Mouse (Mus musculus) intestine, embryonic 14.5 days (tissue): ENCODE results near the gene Iscu. TPM values are rescaled to one million over a fixed set of nuclear protein-coding genes. Genes with fewer than 3 reads are reported as not detected.

Experiments
- ATAC-seq: fragments of 200-750 bp; cut with Nextera tagmentation; replicated peaks from 2 replicates; pipeline ENCODE4 v1.8.0; 2017; ENCODE audit warnings: low read depth, moderate number of reproducible peaks, moderate TSS enrichment, moderate library complexity; ENCODE audit not compliant: low FRiP score, low TSS enrichment
- DNase-seq: peaks from one replicate; pipeline ENCODE4 v3.0.0-alpha.2; 2018; ENCODE audit warnings: low spot score
- H3K27ac ChIP-seq: fragments of 300-500 bp; sonication (generic); 2 replicates; pipeline ENCODE4 v1.5.1; 2014; ENCODE audit warnings: low read depth, mild to moderate bottlenecking, control low read depth
- H3K27me3 ChIP-seq: fragments of 300-500 bp; sonication (generic); replicated peaks from 2 replicates; pipeline ENCODE4 v1.6.1; 2014; ENCODE audit warnings: low read length, control low read depth; ENCODE audit not compliant: control insufficient read depth, insufficient read depth
- H3K36me3 ChIP-seq: fragments of 300-500 bp; sonication (generic); 2 replicates; pipeline ENCODE4 v1.6.1; 2014; ENCODE audit warnings: low read length, control low read depth; ENCODE audit not compliant: control insufficient read depth, insufficient read depth
- H3K4me1 ChIP-seq: fragments of 300-500 bp; sonication (generic); replicated peaks from 2 replicates; pipeline ENCODE4 v1.6.1; 2014; ENCODE audit warnings: low read length, control low read depth, mixed read lengths; ENCODE audit not compliant: control insufficient read depth, insufficient read depth
- H3K4me2 ChIP-seq: fragments of 300-500 bp; sonication (generic); 2 replicates; pipeline ENCODE4 v1.6.1; 2014; ENCODE audit warnings: low read length
- H3K4me3 ChIP-seq: fragments of 300-500 bp; sonication (generic); 2 replicates; pipeline ENCODE4 v1.5.1; 2014; ENCODE audit warnings: low read depth, low read length, control low read depth, mixed read lengths
- H3K9ac ChIP-seq: fragments of 300-500 bp; sonication (generic); 2 replicates; pipeline ENCODE4 v1.6.1; 2014; ENCODE audit warnings: mild to moderate bottlenecking, low read length
- H3K9me3 ChIP-seq: fragments of 300-500 bp; sonication (generic); 2 replicates; pipeline ENCODE4 v1.6.1; 2016; ENCODE audit warnings: low read length, control low read depth; ENCODE audit not compliant: control insufficient read depth
- WGBS: fragments of 180-500 bp; shearing (Covaris S2); extraction: QIAGEN DNeasy Blood & Tissue Kit; methylation state at CpG from one replicate; pipeline ENCODE4 v1.1.7; 2014; 5-methylcytosine and 5-hydroxymethylcytosine counted together
- polyA plus RNA-seq: library from polyadenylated mRNA; unstranded; fragments of >200 nt; fragmentation: Nextera tagmentation; extraction: Ambion mirVana; gene quantifications from 2 replicates; pipeline ENCODE4 v1.2.1, GENCODE M21; 2014

The Iscu gene
- 108 and 110 TPM in 2 replicates for polyA plus RNA-seq

DNA sequence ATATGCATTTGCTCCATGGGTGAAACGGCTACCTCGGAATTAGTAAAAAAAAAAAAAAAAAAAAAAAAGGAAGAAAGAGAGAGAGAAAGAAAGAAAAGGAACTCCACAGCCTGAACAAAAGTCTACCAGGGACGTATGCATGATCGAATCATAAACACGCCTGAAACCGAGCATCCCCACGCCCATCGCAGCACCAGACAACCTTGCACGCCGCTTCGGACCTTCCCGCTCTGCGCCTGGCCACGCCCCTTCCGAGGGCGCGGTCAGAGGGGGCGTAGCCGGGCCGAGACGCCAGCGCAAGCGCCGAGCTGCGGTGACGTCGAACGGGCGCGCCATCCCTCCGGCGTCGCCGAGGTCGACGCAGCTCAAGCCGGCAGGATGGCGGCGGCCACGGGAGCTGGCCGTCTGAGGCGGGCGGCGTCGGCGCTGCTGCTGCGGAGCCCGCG is at the start of gene Iscu, which contains the start of gene Sart3:
Iscu (plus strand) TSS at position 299 of the 446 bp plus-strand sequence.
Sart3 (minus strand) TSS at position 61 of the 446 bp plus-strand sequence.
- H3K4me3 ChIP-seq: peak within 1 kb of the TSS; percentile 100
- peak; percentile 94 for DNase-seq
- peaks cover 49% of the 10 kb centered on the region for H3K36me3 ChIP-seq
- peaks cover 14% of the 10 kb centered on the region for H3K4me1 ChIP-seq
- peak; percentile 83 for ATAC-seq
- no peaks in the 10 kb centered on the region for H3K27me3 ChIP-seq
- WGBS: under 1% methylated on average over 46 of the region's 49 CpGs
- H3K9me3 ChIP-seq: no peaks in the 10 kb centered on the region
- H3K27ac ChIP-seq: peak within 1 kb of the TSS; percentile 100
- H3K4me2 ChIP-seq: peak within 1 kb of the TSS; percentile 91
- H3K9ac ChIP-seq: peak within 1 kb of the TSS; percentile 88

DNA sequence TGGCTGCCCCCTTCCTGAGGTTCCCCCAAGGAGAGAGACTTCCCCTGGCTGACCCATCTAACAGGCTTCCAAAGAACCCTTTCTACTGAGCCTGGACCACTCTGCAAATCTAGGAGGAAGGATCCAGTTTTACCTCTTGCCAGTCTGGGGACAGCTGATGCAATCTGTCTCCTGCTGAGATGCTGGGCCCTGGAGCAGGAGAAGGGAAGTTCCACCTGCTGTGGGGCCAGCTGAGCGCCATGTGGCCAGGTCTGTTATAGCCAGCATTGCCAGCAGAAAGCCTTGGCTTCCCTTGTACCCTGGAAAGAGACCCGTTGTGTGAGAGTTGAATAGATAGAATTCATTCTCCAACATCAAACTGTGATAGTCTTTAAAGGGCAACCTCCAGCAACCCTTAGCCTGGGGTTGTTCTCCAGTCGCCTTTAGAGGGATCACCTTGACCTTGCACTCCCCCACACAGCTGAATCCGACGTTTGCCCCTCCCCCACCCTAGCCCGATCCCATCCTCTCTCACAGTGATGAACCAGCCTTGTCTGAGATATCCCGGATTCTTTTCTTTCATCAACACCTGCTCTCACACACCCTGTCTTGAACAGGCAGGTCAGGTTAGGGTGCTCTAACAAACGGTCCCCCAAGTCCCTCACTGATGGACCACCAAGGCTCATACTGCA is 48.8 kb upstream of the Iscu start:
- H3K4me2 ChIP-seq: no peak overlapping the region
- no peak overlapping the region for H3K27ac ChIP-seq
- H3K9me3 ChIP-seq: no peaks in the 10 kb centered on the region
- H3K9ac ChIP-seq: no peak overlapping the region
- H3K4me1 ChIP-seq: no peaks in the 10 kb centered on the region
- ATAC-seq (no peak), DNase-seq (no peak)
- 37% methylated on average over 8 of the region's 8 CpGs for WGBS
- no peak overlapping the region for H3K4me3 ChIP-seq
- 0 out of 2 replicates have a peak, but pooled peaks cover 5% of the 10 kb centered on the region for H3K27me3 ChIP-seq
- H3K36me3 ChIP-seq: no peaks in the 10 kb centered on the region

DNA sequence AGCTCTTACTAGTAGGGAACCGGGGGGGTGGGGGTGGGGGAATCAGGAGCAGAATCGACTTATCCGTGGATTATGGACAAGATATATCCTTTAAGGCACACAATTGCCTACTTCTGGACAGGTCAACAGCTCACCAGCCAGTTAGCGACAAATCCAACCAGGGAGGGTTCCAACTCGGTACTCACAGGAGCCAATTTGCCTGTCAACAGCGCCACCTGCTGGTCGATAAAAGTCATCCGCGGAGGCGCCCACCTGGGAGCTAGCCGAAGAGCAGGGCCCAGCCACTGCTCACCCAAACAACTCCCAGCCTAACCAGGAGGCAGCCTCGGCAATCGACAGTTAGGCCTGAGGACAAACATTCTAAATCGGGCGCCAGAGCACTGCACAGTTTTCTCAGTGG is 48.1 kb upstream of the Iscu start, which contains the start of gene 1700069L16Rik:
1700069L16Rik (minus strand) TSS at position 327 of the 400 bp plus-strand sequence.
- Histone ChIP-seq H3K4me2 (no peak within 1 kb of the TSS), H3K9me3 (no peaks in the 10 kb centered on the region), H3K4me1 (no peaks in the 10 kb centered on the region), H3K9ac (no peak within 1 kb of the TSS), H3K4me3 (no peak within 1 kb of the TSS), H3K27me3 (0 out of 2 replicates have a peak, but pooled peaks cover 5% of the 10 kb centered on the region), H3K36me3 (no peaks in the 10 kb centered on the region), H3K27ac (no peak within 1 kb of the TSS)
- DNase-seq (peak; percentile 92), ATAC-seq (peak; percentile 81)
- 2% methylated on average over 15 of the region's 15 CpGs for WGBS

DNA sequence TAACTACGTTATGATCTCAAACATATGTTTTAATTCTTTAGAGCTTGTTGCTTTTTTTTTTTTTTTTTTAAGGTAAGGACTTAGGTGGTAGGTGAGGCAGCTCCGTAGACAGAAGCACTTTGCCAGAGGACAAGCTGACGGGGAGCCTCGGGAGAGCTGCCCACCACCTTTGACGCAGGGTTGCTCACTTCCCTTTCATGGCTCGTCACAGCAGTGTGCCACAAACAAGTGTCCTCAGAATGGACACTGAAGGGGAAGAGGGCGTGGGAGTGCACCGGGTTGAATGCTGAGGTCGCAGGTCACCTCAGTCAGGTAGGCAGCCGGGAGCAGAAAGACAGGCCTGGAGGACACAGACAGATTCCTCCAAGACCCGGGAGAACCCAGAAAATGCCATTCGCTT is 47.1 kb upstream of the Iscu start:
- Histone ChIP-seq H3K4me2 (no peak overlapping the region), H3K9ac (no peak overlapping the region), H3K4me3 (no peak overlapping the region), H3K4me1 (no peaks in the 10 kb centered on the region), H3K27ac (no peak overlapping the region), H3K36me3 (no peaks in the 10 kb centered on the region), H3K9me3 (no peaks in the 10 kb centered on the region), H3K27me3 (0 out of 2 replicates have a peak, but pooled peaks cover 5% of the 10 kb centered on the region)
- no peak for ATAC-seq
- WGBS: 77% methylated on average over 12 of the region's 12 CpGs
- DNase-seq: no peak

DNA sequence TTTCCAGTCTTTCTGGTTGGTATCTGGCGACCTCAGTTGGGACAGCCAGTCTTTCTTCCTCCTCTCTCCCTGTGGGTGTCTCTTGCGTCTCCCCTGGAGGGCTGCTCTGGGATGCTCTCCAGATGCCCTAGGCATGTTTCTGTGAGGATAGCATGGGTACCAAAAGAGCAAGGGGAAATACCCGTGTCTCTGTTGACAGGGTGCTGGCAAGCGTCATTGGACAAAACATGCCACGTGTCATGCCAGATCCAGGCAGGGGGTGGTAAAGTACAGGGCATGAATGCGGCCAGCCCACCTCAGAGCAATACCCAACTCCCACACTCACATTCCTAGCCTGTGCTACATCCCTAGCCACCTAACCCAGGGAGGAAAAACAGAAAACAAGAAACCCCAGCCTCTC is 45.9 kb upstream of the Iscu start:
- Histone ChIP-seq H3K4me2 (no peak overlapping the region), H3K36me3 (no peaks in the 10 kb centered on the region), H3K9ac (no peak overlapping the region), H3K27ac (no peak overlapping the region), H3K4me1 (no peaks in the 10 kb centered on the region), H3K27me3 (0 out of 2 replicates have a peak, but pooled peaks cover 5% of the 10 kb centered on the region), H3K4me3 (no peak overlapping the region), H3K9me3 (no peaks in the 10 kb centered on the region)
- no peak for ATAC-seq
- WGBS: 42% methylated on average over 6 of the region's 6 CpGs
- no peak for DNase-seq

DNA sequence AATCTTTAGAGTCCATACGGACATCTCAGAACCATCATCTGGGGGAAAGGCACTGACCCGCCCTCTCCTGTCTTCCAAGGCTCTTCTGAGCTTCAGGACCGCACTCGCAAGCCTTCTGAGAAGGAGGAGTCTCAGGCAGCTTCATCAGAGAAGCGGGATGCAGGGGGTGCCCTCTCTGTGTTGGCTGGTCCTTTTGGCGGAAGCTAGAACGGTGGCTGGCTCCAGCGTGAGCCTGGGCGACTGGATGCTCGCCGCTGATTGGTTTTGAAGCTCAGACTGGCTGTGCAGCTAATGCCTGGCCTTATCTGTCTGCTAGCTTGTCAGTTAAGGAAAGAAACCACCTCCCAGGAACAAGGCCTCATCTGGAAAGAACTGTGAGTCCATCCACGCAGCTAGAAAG is 45.3 kb upstream of the Iscu start:
- Histone ChIP-seq H3K36me3 (no peaks in the 10 kb centered on the region), H3K4me3 (no peak overlapping the region), H3K4me2 (no peak overlapping the region), H3K9ac (no peak overlapping the region), H3K4me1 (no peaks in the 10 kb centered on the region), H3K9me3 (no peaks in the 10 kb centered on the region), H3K27ac (no peak overlapping the region), H3K27me3 (0 out of 2 replicates have a peak, but pooled peaks cover 5% of the 10 kb centered on the region)
- DNase-seq (no peak), ATAC-seq (no peak)
- 57% methylated on average over 12 of the region's 12 CpGs for WGBS

DNA sequence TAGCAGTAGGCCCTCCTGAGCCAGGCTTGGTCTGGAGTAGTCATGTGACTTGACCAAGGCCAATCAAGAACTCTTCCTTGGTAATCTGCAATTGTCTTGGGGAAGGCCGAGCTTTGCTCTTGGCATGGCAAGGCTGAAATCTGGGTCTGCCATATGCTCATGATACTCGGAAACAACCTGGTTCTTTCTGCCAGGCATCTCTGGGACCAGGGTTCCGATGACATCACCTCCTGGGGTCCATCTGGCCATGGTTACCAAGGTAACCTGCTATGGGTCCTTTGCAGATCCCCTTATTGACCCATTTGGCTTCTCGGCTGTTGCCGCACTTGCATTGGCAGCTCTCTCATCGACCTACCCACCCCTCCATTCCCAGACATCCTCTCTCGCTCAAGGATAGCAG is 44.5 kb upstream of the Iscu start:
- Histone ChIP-seq H3K4me2 (no peak overlapping the region), H3K9me3 (no peaks in the 10 kb centered on the region), H3K27ac (no peak overlapping the region), H3K4me3 (no peak overlapping the region), H3K9ac (no peak overlapping the region), H3K36me3 (no peaks in the 10 kb centered on the region), H3K4me1 (no peaks in the 10 kb centered on the region), H3K27me3 (0 out of 2 replicates have a peak, but pooled peaks cover 5% of the 10 kb centered on the region)
- 82% methylated on average over 7 of the region's 7 CpGs for WGBS
- no peak for ATAC-seq
- no peak for DNase-seq

DNA sequence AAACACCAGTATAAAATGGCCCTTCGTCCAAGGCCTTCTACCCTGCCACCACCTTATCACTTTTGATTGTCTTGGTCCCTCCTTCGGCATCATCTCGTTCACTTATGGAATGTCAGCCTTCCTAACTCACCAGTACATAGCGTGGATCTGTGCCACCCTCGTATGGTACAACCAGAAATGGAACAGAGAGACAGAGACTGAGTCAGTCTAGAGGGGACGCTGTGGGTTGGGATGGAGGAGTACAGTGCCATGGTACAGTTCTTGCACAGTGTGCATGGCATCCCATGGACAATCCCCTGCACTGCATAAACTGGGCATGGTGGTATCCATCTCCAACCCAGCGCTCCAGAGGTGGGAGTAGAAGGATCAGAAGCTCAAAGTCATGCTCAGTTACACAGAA is 43.9 kb upstream of the Iscu start:
- Histone ChIP-seq H3K27ac (no peak overlapping the region), H3K27me3 (0 out of 2 replicates have a peak, but pooled peaks cover 1% of the 10 kb centered on the region), H3K9me3 (no peaks in the 10 kb centered on the region), H3K36me3 (no peaks in the 10 kb centered on the region), H3K4me3 (no peak overlapping the region), H3K9ac (no peak overlapping the region), H3K4me2 (no peak overlapping the region), H3K4me1 (no peaks in the 10 kb centered on the region)
- ATAC-seq: no peak
- no peak for DNase-seq
- 87% methylated on average over 7 of the region's 7 CpGs for WGBS
